Mouse (Mus musculus) olfactory bulb, adult 2 months (tissue): ENCODE measurements around the gene Sec1.

Source experiments
- CTCF ChIP-seq: fragments of 200-500 bp; IDR thresholded peaks from 2 replicates; pipeline ENCODE4 v1.5.1; 2012; ENCODE audit warnings: low read depth, mild to moderate bottlenecking, low read length, moderate library complexity; ENCODE audit not compliant: insufficient read depth
- POLR2A ChIP-seq: fragments of 200-500 bp; IDR thresholded peaks from 2 replicates; pipeline ENCODE4 v1.6.1; 2012; ENCODE audit warnings: mild to moderate bottlenecking, low read depth, low read length, moderate library complexity; ENCODE audit not compliant: insufficient read depth

DNA sequence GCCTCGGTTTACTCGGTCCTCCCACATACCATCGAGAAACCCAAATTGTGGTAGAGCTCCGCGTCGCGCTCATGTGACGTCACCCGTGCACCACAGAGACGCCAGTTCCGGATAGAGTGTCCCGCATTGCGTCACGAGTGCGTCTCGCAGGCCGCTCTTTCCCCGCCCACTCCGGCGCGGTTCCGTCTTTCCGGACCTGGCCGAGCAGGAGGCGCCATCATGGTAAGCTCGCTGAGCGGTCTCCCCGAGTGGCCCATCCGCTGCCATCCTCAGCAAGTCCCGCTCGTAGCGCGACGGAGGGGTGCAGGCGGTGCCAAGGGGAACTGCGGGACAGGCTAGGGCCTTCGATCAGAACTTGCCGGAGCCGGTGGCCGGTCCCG, 23.7 kb upstream of the Sec1 start, which contains the start of gene Sphk2:
- no peak for TF ChIP-seq CTCF
- peak; percentile 96 for TF ChIP-seq POLR2A
